Mouse (Mus musculus): ENCODE results near the gene Cst9. TPM values are rescaled to one million over a fixed set of nuclear protein-coding genes. Genes with fewer than 3 reads are reported as not detected.

The Cst9 gene
- total RNA-seq (2021), result not detected
- long read RNA-seq, experiment 1, result 0 reads
- long read RNA-seq, experiment 2, result 0 reads

GRCm38 (mm10) chr2:148834912-148835311, at the start of gene Cst9:
Cst9 (plus strand) TSS chr2:148835147.
- no peak for DNase-seq (ENCODE audit: low spot score in 2 of 2)

GRCm38 (mm10) chr2:148789142-148789541, 45.8 kb upstream of the Cst9 start, which contains the start of gene Cst12:
Cst12 (plus strand) TSS chr2:148789361.
- DNase-seq (ENCODE audit: low spot score in 2 of 2), result no peak

GRCm38 (mm10) chr2:148798485-148798884, 36.5 kb upstream of the Cst9 start, which contains the start of gene Cst8:
Cst8 (plus strand) TSS chr2:148798785.
- no peak for DNase-seq (ENCODE audit: low spot score in 2 of 2)

- peak in 1 of 2 experiments; percentile 31 for DNase-seq (ENCODE audit: low spot score in 2 of 2)
Observed at GRCm38 (mm10) chr2:148801491-148801921, 33.4 kb upstream of the Cst9 start.

- no peak for DNase-seq (ENCODE audit: low spot score in 2 of 2)
Observed at GRCm38 (mm10) chr2:148806696-148807095, 28.3 kb upstream of the Cst9 start.

GRCm38 (mm10) chr2:148819909-148820308, 15.0 kb upstream of the Cst9 start, which contains the start of gene Cst13:
Cst13 (plus strand) TSS chr2:148820081.
- no peak for DNase-seq (ENCODE audit: low spot score in 2 of 2)

- DNase-seq (ENCODE audit: low spot score in 2 of 2), result no peak
Observed at GRCm38 (mm10) chr2:148825986-148826385, 9.0 kb upstream of the Cst9 start.

- no peak for DNase-seq (ENCODE audit: low spot score in 2 of 2)
Observed at GRCm38 (mm10) chr2:148838075-148838777, 3.3 kb downstream of the Cst9 start.

GRCm38 (mm10) chr2:148839224-148839623, 4.3 kb downstream of the Cst9 start:
- no peak for DNase-seq (ENCODE audit: low spot score in 2 of 2)

GRCm38 (mm10) chr2:148851116-148851906, 16.4 kb downstream of the Cst9 start:
- DNase-seq (ENCODE audit: low spot score in 2 of 2), result peak; percentile 88 to 90

GRCm38 (mm10) chr2:148856630-148857400, 21.9 kb downstream of the Cst9 start:
- no peak for DNase-seq (ENCODE audit: low spot score in 2 of 2)

GRCm38 (mm10) chr2:148857506-148857905, 22.6 kb downstream of the Cst9 start:
- DNase-seq (ENCODE audit: low spot score in 2 of 2), result no peak

GRCm38 (mm10) chr2:148860993-148861392, 26.0 kb downstream of the Cst9 start:
- no peak for DNase-seq (ENCODE audit: low spot score in 2 of 2)

GRCm38 (mm10) chr2:148861693-148862092, 26.7 kb downstream of the Cst9 start:
- peak in 1 of 2 experiments; percentile 79 for DNase-seq (ENCODE audit: low spot score in 2 of 2)

- no peak for DNase-seq (ENCODE audit: low spot score in 2 of 2)
Observed at GRCm38 (mm10) chr2:148864966-148865365, 30.0 kb downstream of the Cst9 start, which contains the start of gene 9230104L09Rik. 9230104L09Rik (minus strand) TSS chr2:148865038.

- no peak for DNase-seq (ENCODE audit: low spot score in 2 of 2)
Observed at GRCm38 (mm10) chr2:148868959-148869358, 34.0 kb downstream of the Cst9 start.

GRCm38 (mm10) chr2:148870526-148870925, 35.6 kb downstream of the Cst9 start:
- DNase-seq (ENCODE audit: low spot score in 2 of 2), result no peak

GRCm38 (mm10) chr2:148872860-148873259, 37.9 kb downstream of the Cst9 start:
- no peak for DNase-seq (ENCODE audit: low spot score in 2 of 2)

GRCm38 (mm10) chr2:148874224-148874616, 39.3 kb downstream of the Cst9 start:
- no peak for DNase-seq (ENCODE audit: low spot score in 2 of 2)

- DNase-seq (ENCODE audit: low spot score in 2 of 2), result no peak
Observed at GRCm38 (mm10) chr2:148874617-148875334, 39.8 kb downstream of the Cst9 start.

All from layer of hippocampus, postnatal 14 days (tissue).